Mouse (Mus musculus) G1E (cell line): ENCODE measurements around the gene Bola1. TPM values are rescaled to one million over a fixed set of nuclear protein-coding genes. Genes with fewer than 3 reads are reported as not detected.
"Not testable (repeated sequence)": the region's sequence is repeated elsewhere in the genome, so short reads cannot be mapped to it uniquely, and the experiment has no call there.

Source experiments
- ATAC-seq: 2 replicates; pipeline ENCODE4 v1.8.0; 2016; ENCODE audit warnings: mild to moderate bottlenecking; ENCODE audit not compliant: insufficient number of reproducible peaks, poor library complexity, low FRiP score, severe bottlenecking; ENCODE audit errors: extremely low read depth
- DNase-seq: peaks from one replicate; pipeline ENCODE4 v3.0.0; 2012; ENCODE audit warnings: low spot score
- H3K27me3 ChIP-seq: 2 replicates; pipeline ENCODE4 v1.6.1; 2012; ENCODE audit warnings: mild to moderate bottlenecking, low read length, inconsistent platforms; ENCODE audit not compliant: insufficient read depth
- H3K36me3 ChIP-seq: replicated peaks from 2 replicates; pipeline ENCODE3; 2012; ENCODE audit warnings: mild to moderate bottlenecking, inconsistent platforms
- H3K4me1 ChIP-seq: 2 replicates; pipeline ENCODE4 v1.6.1; 2012; ENCODE audit warnings: low read depth, low read length, inconsistent platforms, mixed read lengths; ENCODE audit not compliant: insufficient read depth
- H3K4me3 ChIP-seq: 2 replicates; pipeline ENCODE4 v1.5.1; 2012; ENCODE audit warnings: low read depth, mild to moderate bottlenecking, inconsistent platforms, low read length, moderate library complexity, mixed read lengths
- H3K9me3 ChIP-seq: replicated peaks from 2 replicates; pipeline ENCODE4 v1.6.1; 2012; ENCODE audit warnings: inconsistent platforms
- CTCF ChIP-seq: IDR thresholded peaks from 2 replicates; pipeline ENCODE4 v1.5.1; 2012; ENCODE audit warnings: low read depth, low read length, inconsistent platforms, mixed read lengths
- GATA1 ChIP-seq: IDR thresholded peaks from 2 replicates; pipeline ENCODE4 v1.6.1; 2012; ENCODE audit warnings: borderline replicate concordance, low read length, inconsistent platforms, mixed read lengths
- GATA2 ChIP-seq: IDR thresholded peaks from 2 replicates; pipeline ENCODE4 v1.6.1; 2012; ENCODE audit warnings: low read depth, low read length, inconsistent platforms, borderline replicate concordance
- POLR2AphosphoS5 ChIP-seq: IDR thresholded peaks from 2 replicates; pipeline ENCODE4 v1.6.1; 2012; ENCODE audit warnings: low read depth, low read length, inconsistent platforms; ENCODE audit not compliant: insufficient replicate concordance
- TAL1 ChIP-seq: conservative IDR thresholded peaks from 2 replicates; pipeline ENCODE4 v1.6.1; 2012; ENCODE audit warnings: low read depth, low read length, inconsistent platforms, mixed read lengths
- polyA plus RNA-seq: library from polyadenylated mRNA; stranded (reverse); fragments of >175 nt; gene quantifications from 2 replicates; pipeline ENCODE4 v1.2.3, GENCODE M21; 2012
- total RNA-seq, 2 experiments: library from RNA; stranded (forward) in 1 of 2; stranded (reverse) in 1 of 2; fragments of 200-1000 nt in 1 of 2; fragments of >200 nt in 1 of 2; fragmentation: Nextera tagmentation in 1 of 2; gene quantifications; 2 replicates each; pipeline ENCODE4 v1.2.3; 2014 to 2017

Bola1 gene
- total and polyA plus RNA-seq, 3 experiments = 19.6 to 115 (median 48.2) TPM

DNA sequence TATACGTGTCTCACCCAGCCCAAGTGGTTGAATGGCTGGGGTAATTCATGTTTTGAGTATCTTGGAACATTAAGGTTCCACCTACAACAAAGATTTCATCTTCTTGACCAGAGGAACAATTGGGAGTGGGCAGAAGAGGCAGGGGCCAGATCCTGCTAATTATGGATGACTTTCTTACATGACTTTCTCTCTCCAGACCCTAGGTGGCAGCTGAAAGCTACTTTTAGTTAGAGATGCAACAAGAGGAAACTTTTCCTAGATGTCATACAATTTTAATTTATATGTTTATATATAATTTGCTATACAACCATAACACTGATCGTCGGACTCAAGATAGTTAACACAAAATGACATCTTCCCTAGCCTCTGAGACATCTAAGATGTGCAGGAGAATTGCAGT lies 11.7 kb downstream of the Bola1 start:
- Histone ChIP-seq H3K4me3 (no peak overlapping the region), H3K9me3 (peaks cover 6% of the 10 kb centered on the region), H3K36me3 (no peaks in the 10 kb centered on the region), H3K27me3 (peaks cover 24% of the 10 kb centered on the region), H3K4me1 (peaks cover 4% of the 10 kb centered on the region; the same call in 1 of the 2 replicates)
- no peak for DNase-seq
- no peak for ATAC-seq
- no peak for TF ChIP-seq GATA2
- TF ChIP-seq GATA1 = no peak
- TF ChIP-seq POLR2AphosphoS5 = no peak
- TF ChIP-seq TAL1 = no peak
- TF ChIP-seq CTCF = no peak

DNA sequence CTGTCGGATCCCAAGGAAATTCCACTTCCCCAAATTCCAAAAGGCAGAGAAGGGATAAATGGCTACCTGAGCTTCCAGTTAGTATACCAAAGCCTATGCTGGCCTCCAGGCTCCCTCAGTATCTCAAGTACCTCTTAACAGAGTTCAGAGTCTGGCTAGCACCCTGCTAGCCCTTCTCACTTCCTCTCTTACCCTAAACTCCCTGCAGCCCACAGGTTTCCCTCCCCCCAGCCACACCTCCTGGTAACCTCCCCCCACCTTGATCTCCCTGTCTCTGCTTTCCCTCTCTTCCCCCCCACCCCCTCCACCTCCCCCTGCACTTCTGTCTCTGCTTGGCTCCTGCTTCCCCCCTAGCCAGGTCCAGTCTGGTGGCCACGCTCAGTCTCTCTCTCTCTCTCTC lies 19.8 kb downstream of the Bola1 start:
- no peak for TF ChIP-seq GATA1
- TF ChIP-seq TAL1 = no peak
- Histone ChIP-seq H3K4me3 (no peak overlapping the region), H3K36me3 (peaks cover 12% of the 10 kb centered on the region), H3K9me3 (peaks cover 5% of the 10 kb centered on the region), H3K27me3 (no peaks in the 10 kb centered on the region), H3K4me1 (peaks cover 37% of the 10 kb centered on the region)
- DNase-seq = no peak
- ATAC-seq = no peak

DNA sequence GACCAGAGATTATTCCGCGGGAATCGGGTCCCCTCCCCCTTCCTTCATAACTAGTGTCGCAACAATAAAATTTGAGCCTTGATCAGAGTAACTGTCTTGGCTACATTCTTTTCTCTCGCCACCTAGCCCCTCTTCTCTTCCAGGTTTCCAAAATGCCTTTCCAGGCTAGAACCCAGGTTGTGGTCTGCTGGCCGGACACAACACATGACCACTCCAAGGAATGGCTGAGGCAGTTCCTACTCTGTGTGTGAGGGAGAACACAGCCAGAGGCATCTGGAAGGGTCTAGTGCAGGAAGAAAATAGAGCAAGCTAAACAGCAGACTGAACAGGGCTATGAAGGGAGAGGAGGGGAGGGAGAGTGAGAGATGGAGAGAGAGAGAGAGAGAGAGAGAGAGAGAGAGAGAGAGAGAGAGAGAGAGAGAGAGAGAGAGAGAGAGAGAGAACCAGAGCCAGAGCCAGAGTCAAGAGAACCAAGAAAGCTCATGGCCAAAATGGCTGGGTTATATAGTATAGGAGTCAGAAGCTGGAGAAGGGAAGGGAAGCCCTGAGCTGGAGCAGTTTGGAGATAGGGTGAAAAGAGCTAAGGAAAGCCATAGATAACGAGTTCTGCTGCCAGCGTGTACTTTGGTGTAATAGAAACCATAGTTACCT lies 20.8 kb downstream of the Bola1 start:
- ATAC-seq, H3K27me3 ChIP-seq, DNase-seq, H3K4me3 ChIP-seq, H3K9me3 ChIP-seq: not testable (repeated sequence)
- H3K36me3 ChIP-seq = peaks cover 13% of the 10 kb centered on the region
- peaks cover 40% of the 10 kb centered on the region for H3K4me1 ChIP-seq

DNA sequence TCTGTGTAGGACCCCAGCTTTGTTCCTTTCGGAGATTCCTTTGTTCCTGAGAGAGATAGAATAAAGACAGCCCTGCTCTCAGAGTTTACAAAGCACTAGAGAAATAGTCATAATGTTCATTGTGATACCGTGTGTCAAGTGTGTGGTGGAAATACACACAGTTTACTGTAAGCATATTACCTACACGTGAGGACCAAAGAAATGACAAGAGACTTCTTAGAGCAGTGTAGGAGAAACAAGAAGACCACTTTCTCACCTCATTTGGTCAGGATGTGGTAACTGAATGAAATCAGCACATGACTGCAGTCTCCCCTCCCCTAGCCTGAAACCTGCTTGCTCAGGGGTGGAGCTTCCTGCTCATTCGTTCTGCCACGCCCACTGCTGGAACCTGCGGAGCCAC lies 21.3 kb downstream of the Bola1 start:
- H3K27me3 ChIP-seq = peaks cover 10% of the 10 kb centered on the region
- DNase-seq (peak; percentile 48), ATAC-seq (no peak)
- peaks cover 13% of the 10 kb centered on the region for H3K36me3 ChIP-seq
- peak overlapping the region; percentile 83; the same call in 1 of the 2 replicates for H3K4me3 ChIP-seq
- peaks cover 5% of the 10 kb centered on the region for H3K9me3 ChIP-seq
- TF ChIP-seq TAL1 = no peak
- no peak for TF ChIP-seq GATA2
- no peak for TF ChIP-seq CTCF
- no peak for TF ChIP-seq GATA1
- TF ChIP-seq POLR2AphosphoS5 = no peak
- H3K4me1 ChIP-seq = peaks cover 42% of the 10 kb centered on the region

DNA sequence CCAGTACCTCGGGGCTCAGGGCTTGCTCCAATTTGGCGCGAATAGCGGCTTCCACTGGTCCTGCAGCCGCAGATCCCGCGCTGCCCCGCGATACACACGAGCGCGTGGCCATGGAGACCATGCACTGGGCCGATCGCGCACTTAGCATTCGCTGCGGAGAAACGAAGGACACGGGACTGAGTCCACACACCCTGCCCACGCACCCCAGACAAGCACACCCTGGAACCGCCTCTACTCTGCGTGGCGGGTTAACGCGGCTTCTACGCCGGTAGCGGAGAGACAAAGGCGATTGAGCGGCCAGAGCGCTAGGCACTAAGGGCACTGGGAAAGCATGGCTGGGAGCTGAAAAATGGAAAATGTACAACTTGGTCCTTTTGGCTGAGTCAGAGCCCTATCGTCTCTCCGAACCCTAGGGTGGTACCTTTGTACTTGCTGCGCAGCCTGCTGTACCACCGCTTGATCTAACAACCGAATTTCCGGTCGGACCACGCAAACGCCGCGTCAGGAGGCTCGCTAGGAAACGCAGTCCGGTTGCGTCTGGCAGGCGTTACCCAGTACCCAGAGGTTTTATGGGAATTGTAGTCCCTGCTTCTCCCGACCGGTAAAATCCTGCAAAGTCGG lies 22.3 kb downstream of the Bola1 start:
- Histone ChIP-seq H3K9me3 (peaks cover 5% of the 10 kb centered on the region), H3K4me1 (peaks cover 45% of the 10 kb centered on the region)
- no peak for TF ChIP-seq TAL1
- TF ChIP-seq POLR2AphosphoS5 = no peak
- no peak for TF ChIP-seq GATA1
- TF ChIP-seq GATA2 = no peak
- no peak for TF ChIP-seq CTCF

DNA sequence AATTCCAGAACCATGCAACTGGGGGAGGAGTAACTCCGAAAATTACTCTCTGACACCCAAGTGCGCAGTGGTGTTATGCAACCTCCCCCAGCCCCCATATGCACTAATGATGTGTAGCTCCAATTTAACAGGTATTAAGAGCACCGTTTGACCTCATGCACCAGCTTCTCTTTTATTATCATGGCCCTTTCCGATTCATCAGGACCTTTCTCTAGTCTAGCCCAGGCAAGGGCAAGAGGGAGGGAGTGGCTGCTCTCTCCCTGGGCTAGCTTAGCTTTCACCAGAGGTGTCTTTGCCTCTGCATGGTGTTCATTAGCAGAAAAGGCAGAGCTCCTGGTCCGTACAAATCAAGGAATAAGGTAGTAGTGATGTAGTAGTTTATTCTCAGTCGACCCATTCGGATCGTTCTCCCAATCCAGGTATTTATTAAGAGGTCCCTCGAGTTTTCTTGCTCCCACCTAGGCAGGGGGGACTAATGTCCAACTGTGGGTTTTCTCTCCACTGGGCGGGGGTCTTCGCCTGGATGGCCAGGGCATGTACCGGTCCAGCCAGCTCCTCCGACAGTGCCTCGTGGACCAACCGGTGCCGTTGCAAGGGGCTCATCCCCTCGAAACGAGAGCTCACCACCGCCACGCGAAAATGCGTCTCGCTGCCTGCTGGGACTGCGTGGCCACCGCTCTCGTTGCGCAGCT lies 22.9 kb downstream of the Bola1 start:
- peaks cover 13% of the 10 kb centered on the region for H3K36me3 ChIP-seq
- H3K4me3 ChIP-seq = peak overlapping the region; percentile 83
- peaks cover 5% of the 10 kb centered on the region for H3K9me3 ChIP-seq
- peaks cover 45% of the 10 kb centered on the region for H3K4me1 ChIP-seq
- TF ChIP-seq CTCF = no peak
- no peak for TF ChIP-seq GATA2
- no peak for TF ChIP-seq POLR2AphosphoS5
- no peak for TF ChIP-seq TAL1
- TF ChIP-seq GATA1 = no peak
- DNase-seq (no peak), ATAC-seq (no peak)
- H3K27me3 ChIP-seq = peaks cover 21% of the 10 kb centered on the region

More for the DNA sequence above, 22.3 kb downstream of the Bola1 start:
- H3K27me3 ChIP-seq = peaks cover 16% of the 10 kb centered on the region
- H3K36me3 ChIP-seq = peaks cover 13% of the 10 kb centered on the region
- peak; percentile 78 for DNase-seq
- peak overlapping the region; percentile 83 for H3K4me3 ChIP-seq
- peak; percentile 89 for ATAC-seq
